Mouse (Mus musculus): ENCODE results near the gene Abca5.

GRCm38 (mm10) chr11:110257061-110257460, 80.5 kb downstream of the Abca5 start:
- TF ChIP-seq POLR2A (IDR thresholded peaks at IDR 0.05; ENCODE audit: borderline replicate concordance, low read depth, low read length) (no peak), CTCF (IDR thresholded peaks at IDR 0.05; ENCODE audit: low read depth, low read length) (no peak)
